Mouse (Mus musculus) lung, adult 2 months (tissue): ENCODE data around the gene Wrap73. TPM values are rescaled to one million over a fixed set of nuclear protein-coding genes. Genes with fewer than 3 reads are reported as not detected.

Experiments used
- DNase-seq: peaks from one replicate; pipeline ENCODE4 v3.0.0; 2022
- H3K4me1 ChIP-seq: fragments of 200-500 bp; 2 replicates; pipeline ENCODE4 v1.6.1; 2011; ENCODE audit warnings: low read length; ENCODE audit not compliant: control insufficient read depth, insufficient read depth
- H3K4me3 ChIP-seq: fragments of 200-500 bp; replicated peaks from 2 replicates; pipeline ENCODE3; 2011; ENCODE audit warnings: low read depth, mild to moderate bottlenecking, control low read depth, low read length; ENCODE audit errors: extremely low read depth
- CTCF ChIP-seq: fragments of 200-500 bp; IDR thresholded peaks from 2 replicates; pipeline ENCODE4 v1.5.1; 2011; ENCODE audit warnings: mild to moderate bottlenecking, low read length, control low read depth; ENCODE audit not compliant: insufficient read depth
- POLR2A ChIP-seq: fragments of 200-500 bp; IDR thresholded peaks from 2 replicates; pipeline ENCODE4 v1.6.1; 2011; ENCODE audit warnings: low read depth, mild to moderate bottlenecking, control low read depth, low read length, borderline replicate concordance; ENCODE audit errors: extremely low read depth
- WGBS: fragments of 180-500 bp; shearing (Covaris S2); methylation state at CpG from one replicate; pipeline ENCODE4 v1.1.7; 2018; 5-methylcytosine and 5-hydroxymethylcytosine counted together
- polyA plus RNA-seq: library from polyadenylated mRNA; depleted of rRNA; stranded (reverse); fragments of >200 nt; gene quantifications from 2 replicates; pipeline ENCODE4 v1.2.3, GENCODE M21; 2012

Wrap73 gene
- polyA plus RNA-seq, 1 experiment, result 20.3 TPM

DNA sequence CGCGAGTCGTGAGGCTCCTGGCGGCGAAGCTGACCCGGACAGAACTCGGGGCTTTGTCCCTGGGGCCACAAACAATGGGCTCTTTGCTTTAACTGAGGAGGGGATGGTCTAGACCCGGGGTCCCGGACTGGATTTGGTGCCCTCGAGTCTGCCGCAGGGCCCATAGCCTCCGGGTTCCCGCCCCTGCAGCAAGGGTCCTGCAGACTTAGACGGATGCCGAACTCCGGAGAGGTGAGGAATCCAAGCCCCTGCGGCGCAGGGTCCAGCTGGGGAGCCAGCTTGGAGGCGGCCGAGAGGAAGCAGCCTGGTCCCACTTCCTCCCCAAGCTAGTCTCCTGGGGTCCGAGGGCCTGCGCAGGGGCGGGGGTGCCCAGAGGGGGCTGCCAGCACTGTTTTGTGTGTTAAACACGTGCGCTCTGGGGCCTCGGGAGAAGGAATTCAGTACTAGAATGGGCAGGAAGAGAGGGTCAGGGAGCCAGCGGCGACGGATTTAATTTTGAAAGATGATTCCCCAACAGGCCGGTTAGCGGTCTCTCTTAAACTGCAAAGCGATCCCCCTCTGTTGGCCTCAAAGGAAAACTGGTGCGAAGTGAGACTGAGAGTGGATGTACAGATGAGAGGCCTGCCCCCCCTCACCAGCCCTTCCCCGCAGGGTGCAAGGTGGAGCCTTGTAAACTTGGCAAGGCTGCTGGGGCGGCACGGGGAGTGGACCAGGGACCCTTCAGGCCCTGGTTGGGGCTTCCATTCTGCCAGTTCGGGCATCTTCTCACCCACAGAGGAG is 29.2 kb downstream of the Wrap73 start:
- DNase-seq, result no peak
- WGBS, result 1% methylated on average over 37 of the region's 37 CpGs
- TF ChIP-seq POLR2A (no peak; the same call in 1 of the 2 replicates), CTCF (no peak)
- Histone ChIP-seq H3K4me3 (peak overlapping the region; percentile 70), H3K4me1 (peaks cover 3% of the 10 kb centered on the region; the same call in 1 of the 2 replicates)

DNA sequence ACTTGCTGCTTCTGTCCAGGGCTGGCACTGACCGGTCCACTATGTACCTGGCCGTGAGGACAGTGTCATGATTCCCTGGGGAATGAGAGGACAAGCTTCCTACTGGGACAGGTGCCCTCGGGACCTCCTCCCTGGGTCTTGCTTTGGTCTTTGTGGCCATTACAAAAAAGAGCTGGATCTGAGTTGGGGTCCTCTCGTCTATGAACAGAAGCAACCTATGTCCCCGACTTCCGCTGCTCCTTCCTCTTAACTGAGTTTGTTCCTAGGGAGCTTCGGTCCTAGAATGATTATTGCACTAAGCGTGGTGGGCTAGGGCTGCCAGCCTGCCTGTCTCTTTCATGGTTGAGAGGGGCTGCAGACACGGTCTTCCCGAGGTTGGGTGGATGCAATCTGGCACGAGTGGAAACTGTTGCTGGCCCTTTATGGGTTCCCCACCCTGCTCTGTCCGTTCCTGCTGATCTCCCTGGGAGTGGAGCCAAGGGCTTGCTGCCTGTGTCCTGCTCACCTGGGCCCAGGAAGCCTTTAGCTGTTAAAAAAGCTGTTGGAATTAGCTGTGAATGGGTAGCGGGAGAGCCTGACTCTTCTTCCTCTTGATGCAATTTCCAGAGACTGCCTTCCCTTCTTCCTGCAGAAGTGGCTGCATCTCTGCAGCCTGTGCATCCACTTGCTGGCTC is 29.9 kb downstream of the Wrap73 start:
- TF ChIP-seq CTCF (no peak), POLR2A (no peak)
- H3K4me3 ChIP-seq, result peak overlapping the region; percentile 70
- 26% methylated on average over 13 of the region's 13 CpGs for WGBS
- no peak for DNase-seq
- peaks cover 3% of the 10 kb centered on the region; the same call in 1 of the 2 replicates for H3K4me1 ChIP-seq

DNA sequence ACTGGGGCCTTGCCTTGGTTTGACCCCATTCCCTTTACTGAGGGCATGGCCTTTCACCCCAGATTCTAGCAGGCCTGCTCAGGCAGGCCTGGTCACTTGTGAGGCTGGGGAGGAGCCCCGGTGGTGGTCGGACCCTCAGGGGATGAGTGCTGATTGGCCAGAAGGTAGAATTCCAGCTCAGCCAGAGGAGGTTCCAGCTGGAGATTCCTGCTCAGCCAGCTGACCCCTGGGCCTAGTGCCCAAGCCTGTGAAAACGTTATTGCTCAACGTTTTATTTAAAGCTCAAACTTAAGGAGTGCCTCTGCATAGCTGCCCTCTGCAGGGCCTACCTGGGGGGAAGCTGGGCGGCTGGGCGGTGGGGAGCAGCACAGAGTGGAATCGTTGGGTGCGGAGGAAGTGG is 35.1 kb downstream of the Wrap73 start:
- Histone ChIP-seq H3K4me1 (peaks cover 21% of the 10 kb centered on the region), H3K4me3 (no peak overlapping the region)
- TF ChIP-seq POLR2A, result no peak
- no peak for TF ChIP-seq CTCF
- DNase-seq, result peak; percentile 65
- WGBS, result 44% methylated on average over 8 of the region's 8 CpGs

DNA sequence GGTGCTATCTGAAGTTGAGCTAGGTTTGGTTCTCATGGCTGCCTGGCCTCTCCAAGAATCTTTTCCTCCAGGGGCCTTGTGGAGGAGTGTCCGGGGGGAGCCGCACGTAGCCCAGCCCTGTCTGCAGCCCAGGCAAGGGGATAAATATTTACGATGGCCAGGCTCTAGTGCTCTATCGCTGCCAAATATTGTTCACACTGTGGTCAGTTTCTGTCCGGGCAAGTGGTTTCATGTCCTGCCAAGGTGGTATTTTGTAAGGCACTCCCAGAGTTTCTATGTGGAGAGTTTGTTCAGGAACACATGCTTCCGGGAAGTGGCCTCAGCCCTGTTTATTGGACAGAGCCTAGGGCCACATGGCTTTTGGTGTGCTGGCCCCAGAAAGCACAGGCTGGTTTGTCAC is 38.8 kb downstream of the Wrap73 start:
- no peak overlapping the region for H3K4me3 ChIP-seq
- 26% methylated on average over 7 of the region's 7 CpGs for WGBS
- peak; percentile 61 for DNase-seq
- TF ChIP-seq CTCF, result no peak
- 0 out of 2 replicates have a peak, but pooled peaks have one; percentile 20 for TF ChIP-seq POLR2A
- peaks cover 48% of the 10 kb centered on the region for H3K4me1 ChIP-seq

DNA sequence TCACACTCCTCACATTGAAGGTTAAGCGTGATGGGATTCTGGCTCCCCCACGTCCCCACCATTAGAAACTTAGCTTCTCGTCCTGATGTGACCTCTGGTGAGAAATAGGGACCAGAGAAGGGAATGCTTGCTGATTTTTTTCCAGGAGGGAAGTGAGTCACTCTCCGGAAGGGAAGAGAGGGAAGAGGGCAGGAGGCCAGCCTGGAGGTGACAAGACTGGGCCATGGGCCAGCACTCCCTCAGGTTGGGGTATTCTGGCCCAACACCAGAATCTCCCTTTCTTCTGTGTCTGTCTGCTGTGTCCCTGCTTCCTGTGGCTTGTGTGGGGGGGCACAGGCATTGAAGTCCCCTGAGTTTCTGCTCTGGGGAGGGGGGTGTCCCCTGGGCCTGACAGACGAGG is 41.4 kb downstream of the Wrap73 start:
- TF ChIP-seq CTCF (no peak), POLR2A (no peak)
- no peak for DNase-seq
- WGBS, result 41% methylated on average over 5 of the region's 5 CpGs
- no peak overlapping the region for H3K4me3 ChIP-seq
- H3K4me1 ChIP-seq, result peaks cover 61% of the 10 kb centered on the region

DNA sequence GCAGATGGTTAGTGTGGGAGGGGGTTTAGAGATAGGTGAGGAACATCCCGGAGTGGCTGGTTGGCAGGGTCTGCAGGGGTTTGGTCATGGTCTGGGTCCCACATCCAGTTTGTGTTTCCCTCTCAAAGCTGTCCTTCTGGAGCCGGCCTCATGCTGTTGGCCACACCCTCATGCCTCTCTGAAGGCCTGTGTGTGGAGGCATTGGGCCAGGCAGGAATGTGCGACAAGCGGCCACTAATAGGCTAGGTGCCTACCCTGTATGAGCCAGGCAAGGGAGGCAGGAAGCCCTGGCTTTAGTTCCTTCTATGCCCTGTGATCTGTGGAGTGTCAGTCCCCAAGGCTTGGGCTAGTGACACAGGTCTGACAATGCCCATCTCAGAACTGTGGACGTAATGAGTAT is 42.8 kb downstream of the Wrap73 start:
- no peak for DNase-seq
- WGBS, result 41% methylated on average over 5 of the region's 5 CpGs
- TF ChIP-seq POLR2A (no peak; the same call in 1 of the 2 replicates), CTCF (no peak)

DNA sequence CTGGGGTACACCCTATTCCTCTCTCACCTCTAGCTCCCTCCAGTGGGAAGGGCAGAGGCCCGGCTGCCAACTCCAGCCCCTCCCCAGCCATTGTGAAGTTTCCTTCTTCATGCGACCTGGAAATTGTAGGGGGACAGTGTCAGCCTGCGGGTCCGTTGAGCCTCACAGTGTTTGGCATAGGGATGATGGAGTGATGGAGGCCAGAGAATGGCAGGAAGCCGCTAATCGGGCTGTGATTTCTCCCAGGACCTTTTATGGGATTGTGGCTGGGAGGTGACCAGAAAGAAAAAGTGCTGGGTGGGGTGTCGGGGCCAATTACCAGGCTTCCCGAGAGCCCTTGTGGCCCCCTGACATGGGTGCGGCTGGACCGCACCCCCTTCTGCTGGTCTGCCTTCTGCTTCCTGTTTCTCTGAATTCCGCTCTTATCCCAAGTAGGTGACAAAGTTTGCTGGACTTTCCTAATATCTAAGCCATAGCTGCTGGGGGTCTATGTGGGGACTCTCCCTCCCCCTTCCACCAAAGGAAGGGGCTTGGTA is 43.9 kb downstream of the Wrap73 start:
- no peak for DNase-seq
- H3K4me1 ChIP-seq, result peaks cover 61% of the 10 kb centered on the region
- TF ChIP-seq CTCF (no peak), POLR2A (no peak)
- no peak overlapping the region for H3K4me3 ChIP-seq
- 47% methylated on average over 11 of the region's 11 CpGs for WGBS

More for the DNA sequence above, 42.8 kb downstream of the Wrap73 start:
- H3K4me1 ChIP-seq, result peaks cover 69% of the 10 kb centered on the region
- H3K4me3 ChIP-seq, result no peak overlapping the region

DNA sequence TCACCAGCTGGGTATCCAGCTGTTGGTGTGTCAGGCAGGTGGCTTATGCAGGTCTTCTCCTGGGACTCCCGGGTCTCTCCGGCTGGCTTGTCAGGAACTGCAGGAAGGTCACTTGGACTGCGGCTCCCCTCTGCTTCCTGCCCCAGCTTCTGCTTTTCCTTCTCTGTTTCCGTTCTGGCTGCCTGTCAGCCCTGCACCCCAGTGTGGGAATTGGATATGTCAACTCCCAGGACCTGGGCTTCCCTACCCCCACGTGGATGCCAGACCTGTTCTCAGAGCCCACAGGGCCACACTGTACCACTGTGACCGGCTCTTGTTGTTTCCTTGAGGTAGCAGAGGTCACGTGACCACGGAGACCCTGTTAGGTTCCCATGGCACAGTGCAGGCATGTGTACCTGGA is 46.8 kb downstream of the Wrap73 start:
- peaks cover 44% of the 10 kb centered on the region for H3K4me1 ChIP-seq
- TF ChIP-seq CTCF (no peak), POLR2A (no peak)
- no peak for DNase-seq
- H3K4me3 ChIP-seq, result no peak overlapping the region
- WGBS, result 37% methylated on average over 8 of the region's 8 CpGs

DNA sequence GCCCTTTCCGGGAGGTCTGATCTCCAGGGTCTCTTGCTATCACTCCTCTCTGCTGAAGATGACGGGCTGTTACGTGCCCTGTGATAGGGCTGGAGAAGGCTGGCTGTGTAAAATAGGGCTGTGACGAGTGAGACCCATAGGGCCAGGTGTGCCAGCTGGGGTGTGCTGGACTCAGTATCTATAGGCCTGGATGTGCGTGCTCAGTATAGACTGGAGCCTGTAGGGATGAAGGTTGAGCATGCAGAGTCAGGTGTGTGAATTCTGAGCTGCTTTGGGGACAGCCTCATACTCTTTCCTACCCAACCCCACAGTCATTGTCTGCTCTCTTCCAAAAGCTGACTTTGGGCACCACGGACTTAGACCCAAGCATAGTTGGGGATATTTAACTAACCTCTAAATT is 55.8 kb downstream of the Wrap73 start:
- WGBS, result 81% methylated on average over 6 of the region's 6 CpGs
- H3K4me3 ChIP-seq, result no peak overlapping the region
- TF ChIP-seq CTCF (no peak), POLR2A (no peak)
- no peak for DNase-seq
- no peaks in the 10 kb centered on the region for H3K4me1 ChIP-seq
